Mouse (Mus musculus): ENCODE results near the gene Xrcc5.

- TF ChIP-seq CTCF (IDR thresholded peaks at IDR 0.05; ENCODE audit: control insufficient read depth, insufficient read depth, insufficient read length) (no peak), CEBPB (IDR thresholded peaks at IDR 0.05; ENCODE audit: low read depth) (no peak), MYOD1 (IDR thresholded peaks at IDR 0.05; ENCODE audit: control insufficient read depth, insufficient read length, low read depth) (no peak), USF1 (IDR thresholded peaks at IDR 0.05; ENCODE audit: low read depth) (no peak), MAX (IDR thresholded peaks at IDR 0.05) (no peak)
These were observed 29.6 kb downstream of the Xrcc5 start for GRCm38 (mm10) chr1:72336780-72337179.

All from C2C12 (cell line).